Mouse (Mus musculus) stomach, postnatal 0 days (tissue): ENCODE results near the gene Gnpnat1. TPM values are rescaled to one million over a fixed set of nuclear protein-coding genes. Genes with fewer than 3 reads are reported as not detected.

Experiments used
- ATAC-seq: fragments of 200-750 bp; cut with Nextera tagmentation; 2 replicates; pipeline ENCODE4 v1.8.0; 2017; ENCODE audit not compliant: low FRiP score, low TSS enrichment
- DNase-seq: peaks from one replicate; pipeline ENCODE4 v3.0.0-alpha.2; 2016; ENCODE audit warnings: low spot score
- H3K27ac ChIP-seq: fragments of 300-500 bp; sonication (generic); replicated peaks from 2 replicates; pipeline ENCODE4 v1.5.1; 2014; ENCODE audit warnings: mild to moderate bottlenecking, control low read depth
- H3K27me3 ChIP-seq: fragments of 300-500 bp; sonication (generic); 2 replicates; pipeline ENCODE4 v1.6.1; 2014; ENCODE audit warnings: low read length; ENCODE audit not compliant: control insufficient read depth, insufficient read depth
- H3K36me3 ChIP-seq: fragments of 300-500 bp; sonication (generic); 2 replicates; pipeline ENCODE4 v1.6.1; 2014; ENCODE audit warnings: low read length, mixed read lengths; ENCODE audit not compliant: control insufficient read depth, insufficient read depth
- H3K4me1 ChIP-seq: fragments of 300-500 bp; sonication (generic); replicated peaks from 2 replicates; pipeline ENCODE4 v1.6.1; 2014; ENCODE audit warnings: antibody characterized with exemption; ENCODE audit not compliant: control insufficient read depth, insufficient read depth
- H3K4me2 ChIP-seq: fragments of 300-500 bp; sonication (generic); replicated peaks from 2 replicates; pipeline ENCODE4 v1.6.1; 2014; ENCODE audit warnings: low read depth, mild to moderate bottlenecking, control low read depth, moderate library complexity
- H3K4me3 ChIP-seq: fragments of 300-500 bp; sonication (generic); 2 replicates; pipeline ENCODE4 v1.5.1; 2014; ENCODE audit warnings: low read depth, low read length, control low read depth
- H3K9ac ChIP-seq: fragments of 300-500 bp; sonication (generic); 2 replicates; pipeline ENCODE4 v1.6.1; 2014; ENCODE audit warnings: mild to moderate bottlenecking, low read length, control low read depth, mixed read lengths
- H3K9me3 ChIP-seq: fragments of 300-500 bp; sonication (generic); 2 replicates; pipeline ENCODE4 v1.6.1; 2016; ENCODE audit warnings: low read length; ENCODE audit not compliant: control insufficient read depth
- CTCF ChIP-seq: IDR thresholded peaks from 2 replicates; pipeline ENCODE4 v1.5.1; 2016; ENCODE audit warnings: antibody characterized with exemption, low read depth, mild to moderate bottlenecking, moderate library complexity
- EP300 ChIP-seq: optimal IDR thresholded peaks from 2 replicates; pipeline ENCODE3; 2016; ENCODE audit warnings: antibody characterized with exemption
- WGBS: fragments of 180-500 bp; shearing (Covaris S2); extraction: QIAGEN DNeasy Blood & Tissue Kit; methylation state at CpG from one replicate; pipeline ENCODE4 v1.1.7; 2014; 5-methylcytosine and 5-hydroxymethylcytosine counted together
- microRNA-seq: library from miRNA; unstranded; fragments of <30 nt; microRNA quantifications from one replicate; pipeline ENCODE4, GENCODE M21; 2016
- polyA plus RNA-seq: library from polyadenylated mRNA; unstranded; fragments of >200 nt; fragmentation: Nextera tagmentation; extraction: Ambion mirVana; gene quantifications from 2 replicates; pipeline ENCODE4 v1.2.1, GENCODE M21; 2015

Gene Gnpnat1
- polyA plus RNA-seq, 1 experiment from 2014 or later, result 45.3 TPM

- H3K27ac ChIP-seq, result no peak overlapping the region
- H3K4me3 ChIP-seq, result no peak overlapping the region
- no peaks in the 10 kb centered on the region for H3K9me3 ChIP-seq
- no peak overlapping the region for H3K4me2 ChIP-seq
- no peak overlapping the region for H3K9ac ChIP-seq
- ATAC-seq (no peak), DNase-seq (no peak)
- WGBS, result 86% methylated on average over 4 of the region's 4 CpGs
- TF ChIP-seq EP300 (no peak), CTCF (no peak)
- no peaks in the 10 kb centered on the region for H3K4me1 ChIP-seq
- no peaks in the 10 kb centered on the region for H3K27me3 ChIP-seq
- 0 out of 2 replicates have a peak, but pooled peaks cover 3% of the 10 kb centered on the region for H3K36me3 ChIP-seq
Observed at GRCm38 (mm10) chr14:45328072-45328713, 76.5 kb downstream of the Gnpnat1 start.

Small RNAs within 50 kb of the gene (microRNA-seq; reads per million reads assigned to microRNA genes)
- not detected for gene Gm25353

Other genes with a start within 250 kb of the Gnpnat1 start
- gene Gpr137c, start 185.2 kb downstream of the Gnpnat1 start, polyA plus RNA-seq, result 0.48 and 1.1 TPM in 2 replicates
- gene Txndc16, start 184.6 kb downstream of the Gnpnat1 start, polyA plus RNA-seq, result 3.7 and 4.8 TPM in 2 replicates
- 46.5 and 55.6 TPM in 2 replicates for gene Ero1l, start 86.1 kb downstream of the Gnpnat1 start, polyA plus RNA-seq
- 94.4 and 94.9 TPM in 2 replicates for gene Psmc6, start 75.1 kb downstream of the Gnpnat1 start, polyA plus RNA-seq
- 48.8 and 50.6 TPM in 2 replicates for gene Styx, start 53.8 kb downstream of the Gnpnat1 start, polyA plus RNA-seq
- gene Fermt2, start 125.2 kb upstream of the Gnpnat1 start, polyA plus RNA-seq, result 176 and 189 TPM in 2 replicates